Mouse (Mus musculus) intestine, embryonic 14.5 days (tissue): Measurements from ENCODE around the gene Trpv4. TPM values are rescaled to one million over a fixed set of nuclear protein-coding genes. Genes with fewer than 3 reads are reported as not detected.

ENCODE experiments used
- ATAC-seq: fragments of 200-750 bp; cut with Nextera tagmentation; replicated peaks from 2 replicates; pipeline ENCODE4 v1.8.0; 2017; ENCODE audit warnings: low read depth, moderate number of reproducible peaks, moderate TSS enrichment, moderate library complexity; ENCODE audit not compliant: low FRiP score, low TSS enrichment
- DNase-seq: peaks from one replicate; pipeline ENCODE4 v3.0.0-alpha.2; 2018; ENCODE audit warnings: low spot score
- H3K27ac ChIP-seq: fragments of 300-500 bp; sonication (generic); 2 replicates; pipeline ENCODE4 v1.5.1; 2014; ENCODE audit warnings: low read depth, mild to moderate bottlenecking, control low read depth
- H3K27me3 ChIP-seq: fragments of 300-500 bp; sonication (generic); replicated peaks from 2 replicates; pipeline ENCODE4 v1.6.1; 2014; ENCODE audit warnings: low read length, control low read depth; ENCODE audit not compliant: control insufficient read depth, insufficient read depth
- H3K36me3 ChIP-seq: fragments of 300-500 bp; sonication (generic); 2 replicates; pipeline ENCODE4 v1.6.1; 2014; ENCODE audit warnings: low read length, control low read depth; ENCODE audit not compliant: control insufficient read depth, insufficient read depth
- H3K4me1 ChIP-seq: fragments of 300-500 bp; sonication (generic); replicated peaks from 2 replicates; pipeline ENCODE4 v1.6.1; 2014; ENCODE audit warnings: low read length, control low read depth, mixed read lengths; ENCODE audit not compliant: control insufficient read depth, insufficient read depth
- H3K4me2 ChIP-seq: fragments of 300-500 bp; sonication (generic); 2 replicates; pipeline ENCODE4 v1.6.1; 2014; ENCODE audit warnings: low read length
- H3K4me3 ChIP-seq: fragments of 300-500 bp; sonication (generic); 2 replicates; pipeline ENCODE4 v1.5.1; 2014; ENCODE audit warnings: low read depth, low read length, control low read depth, mixed read lengths
- H3K9ac ChIP-seq: fragments of 300-500 bp; sonication (generic); 2 replicates; pipeline ENCODE4 v1.6.1; 2014; ENCODE audit warnings: mild to moderate bottlenecking, low read length
- H3K9me3 ChIP-seq: fragments of 300-500 bp; sonication (generic); 2 replicates; pipeline ENCODE4 v1.6.1; 2016; ENCODE audit warnings: low read length, control low read depth; ENCODE audit not compliant: control insufficient read depth
- WGBS: fragments of 180-500 bp; shearing (Covaris S2); extraction: QIAGEN DNeasy Blood & Tissue Kit; methylation state at CpG from one replicate; pipeline ENCODE4 v1.1.7; 2014; 5-methylcytosine and 5-hydroxymethylcytosine counted together
- polyA plus RNA-seq: library from polyadenylated mRNA; unstranded; fragments of >200 nt; fragmentation: Nextera tagmentation; extraction: Ambion mirVana; gene quantifications from 2 replicates; pipeline ENCODE4 v1.2.1, GENCODE M21; 2014

The Trpv4 gene
- polyA plus RNA-seq, 1 experiment from 2014 or later: 0.83 TPM

DNA sequence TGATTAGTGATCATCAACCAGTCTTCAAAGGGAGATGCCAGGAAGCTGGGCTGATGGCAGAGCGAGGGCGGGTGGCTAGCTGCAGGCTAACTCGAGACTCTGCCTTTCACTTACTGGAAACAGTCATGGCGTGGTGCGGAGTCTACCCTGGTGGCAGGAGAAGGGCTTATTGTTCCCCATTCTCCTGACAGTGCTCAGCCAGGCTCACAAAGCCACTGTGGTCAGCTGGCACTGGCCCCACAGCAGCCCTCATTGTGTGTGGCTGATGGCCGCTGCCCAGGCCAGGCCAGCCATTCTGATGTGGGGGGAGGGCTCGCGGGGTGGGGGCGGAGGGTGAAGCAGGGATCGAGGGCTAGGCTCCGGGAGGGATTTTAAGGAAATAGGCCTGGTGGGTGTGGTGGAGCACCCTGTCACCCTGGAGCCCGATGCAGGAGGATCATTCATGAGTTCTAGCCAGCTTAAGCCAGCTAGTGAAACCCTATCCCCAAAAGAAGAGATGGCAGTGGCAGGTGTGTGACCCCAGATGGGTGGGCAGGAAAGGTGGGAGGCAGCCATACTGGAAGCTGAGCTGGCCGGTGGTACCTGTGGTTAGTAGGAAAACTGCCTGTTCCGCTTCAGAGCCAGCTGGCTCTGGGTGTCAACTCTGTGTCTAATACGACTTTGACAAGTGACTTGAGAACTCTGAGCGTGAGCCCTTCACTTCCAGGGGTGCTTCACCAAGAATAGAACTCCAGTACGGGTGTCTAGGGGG, 21.8 kb upstream of the Trpv4 start:
- H3K27me3 ChIP-seq: no peaks in the 10 kb centered on the region
- H3K4me3 ChIP-seq: no peak overlapping the region
- no peaks in the 10 kb centered on the region for H3K9me3 ChIP-seq
- H3K4me1 ChIP-seq: peaks cover 12% of the 10 kb centered on the region
- no peak overlapping the region for H3K27ac ChIP-seq
- DNase-seq (no peak), ATAC-seq (no peak)
- H3K9ac ChIP-seq: no peak overlapping the region
- H3K36me3 ChIP-seq: peaks cover 7% of the 10 kb centered on the region
- H3K4me2 ChIP-seq: no peak overlapping the region
- WGBS: 70% methylated on average over 17 of the region's 17 CpGs

DNA sequence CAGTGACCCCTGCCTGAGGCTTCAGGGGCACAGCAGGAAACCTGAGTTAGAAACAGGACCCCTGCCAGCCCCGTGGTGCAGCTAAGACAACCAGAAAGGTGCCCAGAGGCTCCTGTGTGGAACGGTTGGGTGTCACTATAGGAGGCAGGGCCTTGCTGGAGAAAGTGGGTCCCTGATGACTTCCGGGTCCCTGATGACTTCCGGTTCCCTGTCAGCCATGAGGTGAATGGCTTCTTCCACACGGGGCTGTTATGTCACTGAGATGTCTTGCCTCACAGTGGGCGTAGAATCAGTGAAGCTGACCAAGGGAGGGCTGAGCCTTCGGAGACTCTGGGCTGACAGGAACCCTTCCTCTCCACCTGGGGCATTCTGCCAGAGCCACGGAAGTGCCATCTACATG, 16.4 kb upstream of the Trpv4 start:
- Histone ChIP-seq H3K4me2 (no peak overlapping the region), H3K4me1 (no peaks in the 10 kb centered on the region), H3K9me3 (no peaks in the 10 kb centered on the region), H3K27ac (no peak overlapping the region), H3K4me3 (no peak overlapping the region), H3K36me3 (peaks cover 17% of the 10 kb centered on the region), H3K27me3 (no peaks in the 10 kb centered on the region), H3K9ac (no peak overlapping the region)
- 91% methylated on average over 8 of the region's 8 CpGs for WGBS
- DNase-seq (no peak), ATAC-seq (no peak)

DNA sequence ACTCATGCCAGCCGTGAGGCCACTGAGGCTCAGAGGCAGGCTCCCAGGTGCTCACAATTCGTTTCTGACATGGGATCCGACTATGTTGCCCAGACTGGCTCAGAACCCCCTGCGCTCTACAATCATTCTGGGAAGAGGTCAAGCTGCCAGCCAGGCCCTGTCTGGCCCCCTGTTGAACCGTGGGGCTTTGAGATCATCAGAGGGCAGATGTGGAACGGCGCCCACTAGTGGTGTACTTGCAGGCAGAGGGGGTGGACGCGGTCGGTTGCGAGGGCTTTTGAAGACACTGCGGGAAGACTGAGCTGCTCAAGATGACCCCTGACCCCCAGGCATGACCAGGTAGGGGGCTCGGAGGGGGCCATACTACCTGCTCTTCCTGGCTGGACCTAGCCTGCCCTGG, 14.9 kb upstream of the Trpv4 start:
- Histone ChIP-seq H3K4me3 (no peak overlapping the region), H3K27me3 (no peaks in the 10 kb centered on the region), H3K4me1 (no peaks in the 10 kb centered on the region), H3K27ac (no peak overlapping the region), H3K9me3 (no peaks in the 10 kb centered on the region), H3K4me2 (no peak overlapping the region), H3K9ac (no peak overlapping the region), H3K36me3 (peaks cover 19% of the 10 kb centered on the region)
- WGBS: 87% methylated on average over 13 of the region's 13 CpGs
- no peak for DNase-seq
- ATAC-seq: no peak

DNA sequence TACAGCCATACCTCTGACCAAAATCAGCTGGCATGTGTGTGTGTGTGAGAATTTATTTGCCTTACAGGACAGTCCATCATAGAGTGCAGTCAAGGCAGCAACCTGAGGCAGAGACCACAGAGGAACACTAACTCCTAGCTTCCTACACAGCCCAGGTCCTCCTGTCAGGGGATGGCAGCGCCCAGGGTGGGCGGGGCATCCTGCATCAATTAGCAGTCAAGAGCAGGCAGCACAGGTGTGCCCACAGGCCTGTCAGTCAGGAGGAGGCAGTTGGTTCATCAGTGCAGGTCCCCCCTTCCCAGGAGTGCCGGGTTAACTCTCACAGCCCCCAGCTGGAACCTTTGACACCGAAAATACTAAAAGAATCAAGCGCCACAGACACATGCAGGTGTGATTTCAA, 10.8 kb upstream of the Trpv4 start:
- no peaks in the 10 kb centered on the region for H3K9me3 ChIP-seq
- no peak for ATAC-seq
- no peaks in the 10 kb centered on the region for H3K27me3 ChIP-seq
- 89% methylated on average over 5 of the region's 5 CpGs for WGBS
- no peak overlapping the region for H3K4me3 ChIP-seq
- no peak overlapping the region for H3K27ac ChIP-seq
- H3K4me1 ChIP-seq: no peaks in the 10 kb centered on the region
- no peak for DNase-seq
- H3K4me2 ChIP-seq: no peak overlapping the region
- peaks cover 11% of the 10 kb centered on the region for H3K36me3 ChIP-seq
- H3K9ac ChIP-seq: no peak overlapping the region

DNA sequence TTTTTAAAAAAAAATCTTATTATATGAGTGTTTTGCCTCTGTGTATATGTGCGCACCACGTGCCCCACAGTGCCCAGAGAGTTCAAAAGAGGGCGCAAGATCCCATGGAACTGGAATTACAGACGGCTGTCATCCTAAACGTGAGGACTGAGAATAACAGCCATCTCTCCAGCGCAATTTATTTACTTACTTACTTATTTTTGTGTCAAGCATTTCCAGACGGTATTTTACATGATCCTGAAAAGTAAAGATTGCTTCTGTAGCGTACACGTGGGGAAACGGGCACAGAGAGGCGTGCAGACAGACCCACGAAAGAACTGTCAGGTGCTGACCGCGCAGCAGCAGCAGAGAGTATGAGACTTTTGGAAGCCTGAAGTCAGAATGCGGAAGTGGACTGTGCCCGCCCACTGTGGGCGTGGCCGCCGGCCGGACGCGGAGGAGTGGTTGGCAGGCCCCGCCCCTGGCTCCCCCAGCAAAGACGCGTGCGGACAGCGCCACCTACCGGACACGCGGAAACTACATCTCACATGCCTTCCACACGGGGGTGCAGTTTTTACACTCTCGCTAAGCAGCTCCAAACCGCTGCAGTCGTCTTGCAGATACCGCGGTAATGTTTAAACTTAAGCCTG, 9.1 kb upstream of the Trpv4 start:
- Histone ChIP-seq H3K36me3 (peaks cover 9% of the 10 kb centered on the region), H3K9me3 (no peaks in the 10 kb centered on the region), H3K27ac (no peak overlapping the region), H3K4me2 (peak overlapping the region; percentile 45), H3K4me1 (no peaks in the 10 kb centered on the region), H3K4me3 (peak overlapping the region; percentile 27), H3K27me3 (no peaks in the 10 kb centered on the region), H3K9ac (no peak overlapping the region)
- WGBS: 3% methylated on average over 36 of the region's 36 CpGs
- ATAC-seq (peak; percentile 92), DNase-seq (peak; percentile 100)

DNA sequence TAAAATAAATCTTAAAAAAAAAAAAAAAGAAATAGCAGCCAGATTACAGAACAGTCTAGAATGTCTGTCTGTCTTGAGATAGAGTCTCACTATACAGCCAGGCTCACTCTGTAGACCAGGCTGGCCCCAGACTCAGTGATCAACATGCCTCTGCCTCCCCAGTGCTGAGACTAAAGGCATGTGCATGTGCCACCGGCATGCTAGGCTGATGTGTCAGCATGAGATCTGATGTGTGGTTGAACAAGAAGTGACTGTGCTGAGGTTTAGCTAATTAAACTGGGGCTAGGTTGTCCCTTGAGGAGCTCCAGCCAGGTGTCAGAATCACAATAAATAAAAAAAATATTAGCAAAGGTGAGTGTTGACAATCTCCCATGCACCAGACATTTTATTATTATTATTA, 8.4 kb upstream of the Trpv4 start:
- Histone ChIP-seq H3K36me3 (peaks cover 9% of the 10 kb centered on the region), H3K27me3 (no peaks in the 10 kb centered on the region), H3K4me3 (no peak overlapping the region), H3K4me1 (no peaks in the 10 kb centered on the region), H3K9me3 (no peaks in the 10 kb centered on the region), H3K4me2 (no peak overlapping the region), H3K27ac (no peak overlapping the region), H3K9ac (no peak overlapping the region)
- WGBS: 66% methylated on average over 1 of the region's 1 CpGs
- DNase-seq (no peak), ATAC-seq (0 out of 2 replicates have a peak, but pooled peaks have one; percentile 3)

DNA sequence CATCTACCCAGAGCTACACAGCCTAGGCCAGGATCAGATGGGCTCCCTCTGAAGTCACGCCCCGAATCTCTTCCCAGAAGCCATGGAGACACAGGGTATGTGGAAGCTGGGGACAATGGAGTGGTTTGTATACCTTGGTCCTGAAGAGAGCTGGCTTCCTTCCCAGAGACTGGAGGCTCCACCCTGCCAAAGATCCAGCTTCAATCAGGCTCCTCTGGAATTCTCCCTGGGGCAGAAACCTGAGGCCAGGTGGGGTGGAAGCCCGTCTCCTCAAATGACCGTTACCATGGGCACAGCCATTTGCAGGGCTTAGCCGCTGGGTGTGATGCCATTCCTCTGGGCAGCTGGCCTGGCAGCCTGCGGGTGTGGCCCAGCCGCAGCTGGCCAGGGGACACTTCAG, 6.5 kb upstream of the Trpv4 start:
- H3K4me3 ChIP-seq: no peak overlapping the region
- no peaks in the 10 kb centered on the region for H3K9me3 ChIP-seq
- peaks cover 3% of the 10 kb centered on the region for H3K36me3 ChIP-seq
- WGBS: 74% methylated on average over 7 of the region's 7 CpGs
- no peak overlapping the region for H3K9ac ChIP-seq
- DNase-seq (no peak), ATAC-seq (no peak)
- H3K27ac ChIP-seq: no peak overlapping the region
- H3K4me2 ChIP-seq: no peak overlapping the region
- H3K4me1 ChIP-seq: no peaks in the 10 kb centered on the region
- 0 out of 2 replicates have a peak, but pooled peaks cover 3% of the 10 kb centered on the region for H3K27me3 ChIP-seq

DNA sequence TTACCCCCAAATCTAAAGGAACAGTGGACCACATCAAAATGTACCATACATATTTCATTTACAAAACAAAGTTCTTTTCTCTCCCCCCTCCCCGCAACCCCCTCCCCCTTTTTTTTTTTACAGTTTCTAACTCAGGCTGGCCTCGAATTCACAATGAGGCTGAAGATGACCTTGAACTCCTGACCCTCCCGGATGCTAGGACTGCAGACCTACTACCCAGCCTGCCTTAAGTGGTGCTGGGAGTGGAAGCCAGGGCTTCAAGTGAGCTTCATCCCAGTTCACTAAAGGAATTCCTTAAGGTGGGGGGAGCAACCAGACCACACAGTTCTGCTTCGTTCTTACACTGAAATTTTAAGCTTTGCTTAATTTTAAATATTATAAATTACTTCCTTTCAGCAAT, 5.9 kb upstream of the Trpv4 start:
- ATAC-seq: no peak
- 70% methylated on average over 4 of the region's 4 CpGs for WGBS
- DNase-seq: no peak
- Histone ChIP-seq H3K27ac (no peak overlapping the region), H3K9ac (no peak overlapping the region), H3K4me3 (no peak overlapping the region), H3K9me3 (no peaks in the 10 kb centered on the region), H3K4me1 (no peaks in the 10 kb centered on the region), H3K27me3 (peaks cover 7% of the 10 kb centered on the region), H3K4me2 (no peak overlapping the region), H3K36me3 (no peaks in the 10 kb centered on the region)

DNA sequence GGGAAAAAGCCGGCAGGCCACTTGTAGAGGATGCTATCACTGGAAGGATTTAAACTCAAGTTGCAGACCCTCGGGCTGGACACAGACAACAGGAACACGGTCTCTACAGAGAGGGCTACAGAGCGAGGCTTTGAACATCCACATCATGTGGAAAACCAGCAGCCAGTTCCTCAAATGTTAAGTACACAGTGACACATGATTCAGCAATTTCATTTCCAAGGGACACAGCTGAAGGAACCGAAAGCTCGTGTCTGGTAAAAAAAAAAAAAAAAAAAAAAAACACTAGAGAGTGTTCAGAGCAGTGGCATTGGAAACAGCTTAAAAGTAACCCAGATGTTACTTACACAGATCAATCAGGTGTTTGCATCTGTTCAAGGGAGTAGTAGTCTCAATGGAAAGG, 2.8 kb upstream of the Trpv4 start:
- Histone ChIP-seq H3K9me3 (no peaks in the 10 kb centered on the region), H3K36me3 (no peaks in the 10 kb centered on the region), H3K4me2 (no peak overlapping the region), H3K27ac (no peak overlapping the region), H3K9ac (no peak overlapping the region), H3K4me1 (0 out of 2 replicates have a peak, but pooled peaks cover 4% of the 10 kb centered on the region), H3K4me3 (no peak overlapping the region), H3K27me3 (peaks cover 37% of the 10 kb centered on the region)
- DNase-seq (no peak), ATAC-seq (no peak)
- WGBS: 66% methylated on average over 6 of the region's 6 CpGs
